Mouse (Mus musculus): Measurements from ENCODE around the gene Srrm3.

The Srrm3 gene

GRCm38 (mm10) chr5:135873753-135874152, 67.1 kb downstream of the Srrm3 start:
- DNase-seq, result no peak

GRCm38 (mm10) chr5:135877180-135877579, 70.5 kb downstream of the Srrm3 start:
- no peak for DNase-seq

- no peak for DNase-seq
These were observed 71.1 kb downstream of the Srrm3 start for GRCm38 (mm10) chr5:135877831-135878231.

- DNase-seq, result peak; percentile 61
These were observed 72.9 kb downstream of the Srrm3 start for GRCm38 (mm10) chr5:135879449-135880158.

GRCm38 (mm10) chr5:135884641-135885040, 78.0 kb downstream of the Srrm3 start:
- DNase-seq, result no peak

- DNase-seq, result no peak
These were observed 81.0 kb downstream of the Srrm3 start, which contains the start of gene Hspb1 for GRCm38 (mm10) chr5:135887675-135888102. Hspb1 (plus strand) TSS chr5:135887919.

GRCm38 (mm10) chr5:135888405-135889215, 81.9 kb downstream of the Srrm3 start:
- DNase-seq, result no peak

- DNase-seq, result no peak
These were observed 83.6 kb downstream of the Srrm3 start for GRCm38 (mm10) chr5:135890323-135890722.

GRCm38 (mm10) chr5:135890920-135891319, 84.2 kb downstream of the Srrm3 start:
- DNase-seq, result no peak

GRCm38 (mm10) chr5:135892589-135893351, 86.1 kb downstream of the Srrm3 start:
- DNase-seq, result no peak

- DNase-seq, result no peak
These were observed 88.3 kb downstream of the Srrm3 start for GRCm38 (mm10) chr5:135894958-135895357.

GRCm38 (mm10) chr5:135898028-135898427, 91.3 kb downstream of the Srrm3 start:
- DNase-seq, result no peak

GRCm38 (mm10) chr5:135898995-135899394, 92.3 kb downstream of the Srrm3 start:
- DNase-seq, result no peak

- no peak for DNase-seq
These were observed 93.1 kb downstream of the Srrm3 start for GRCm38 (mm10) chr5:135899833-135900232.

- DNase-seq, result no peak
These were observed 94.0 kb downstream of the Srrm3 start for GRCm38 (mm10) chr5:135900701-135901100.

GRCm38 (mm10) chr5:135901354-135902095, 94.8 kb downstream of the Srrm3 start:
- DNase-seq, result no peak

- DNase-seq, result no peak
These were observed 96.4 kb downstream of the Srrm3 start for GRCm38 (mm10) chr5:135903058-135903457.

- peak; percentile 95 for DNase-seq
These were observed 97.0 kb downstream of the Srrm3 start for GRCm38 (mm10) chr5:135903551-135904151.

- DNase-seq, result no peak
These were observed 97.6 kb downstream of the Srrm3 start for GRCm38 (mm10) chr5:135904259-135904658.

GRCm38 (mm10) chr5:135905320-135906225, 98.9 kb downstream of the Srrm3 start:
- no peak for DNase-seq

GRCm38 (mm10) chr5:135906846-135907245, 100.2 kb downstream of the Srrm3 start:
- no peak for DNase-seq
